Mouse (Mus musculus) left cerebral cortex, postnatal 10 days (tissue): ENCODE data around the gene Igsf8. TPM values are rescaled to one million over a fixed set of nuclear protein-coding genes. Genes with fewer than 3 reads are reported as not detected.
"Not testable (repeated sequence)": the region's sequence is repeated elsewhere in the genome, so short reads cannot be mapped to it uniquely, and the experiment has no call there.

Experiments
- DNase-seq, 2 experiments: peaks; one replicate each; pipeline ENCODE4 v3.0.0; 2021 to 2022; ENCODE audit warnings: low spot score in 2 of 2, mixed read lengths in 1 of 2; ENCODE audit errors: extremely low spot score in 1 of 2
- intact Hi-C: fragments of 180-260 bp; cut with DNase I; formaldehyde crosslinking; loops from one replicate; pipeline ENCODE4 v1.15.1; 2025
- total RNA-seq, 2 experiments: library from RNA; stranded (reverse); gene quantifications; 2 replicates each; pipeline ENCODE4 v1.2.3; 2021

Gene Igsf8
- total RNA-seq, result 100 to 1,000 TPM; 216 to 226 TPM

- DNase-seq, result no peak
- intact Hi-C loops, result no loop called here
Observed at GRCm38 (mm10) chr1:172261477-172262078, at the start of gene Igsf8. Igsf8 (plus strand) TSS chr1:172261641.

GRCm38 (mm10) chr1:172212776-172213175, 48.7 kb upstream of the Igsf8 start:
- intact Hi-C loops, result no loop called here
- no peak for DNase-seq

- intact Hi-C loops, result no loop called here
- DNase-seq, result no peak
Observed at GRCm38 (mm10) chr1:172213771-172214170, 47.7 kb upstream of the Igsf8 start.

- no peak for DNase-seq
- intact Hi-C loops, result no loop called here
Observed at GRCm38 (mm10) chr1:172214748-172215147, 46.7 kb upstream of the Igsf8 start.

GRCm38 (mm10) chr1:172217148-172217547, 44.3 kb upstream of the Igsf8 start:
- DNase-seq, result peak; percentile 88 to 92
- intact Hi-C loops, result no loop called here

GRCm38 (mm10) chr1:172218164-172218910, 43.1 kb upstream of the Igsf8 start:
- intact Hi-C loops, result no loop called here
- DNase-seq, result no peak

GRCm38 (mm10) chr1:172219451-172220406, 41.7 kb upstream of the Igsf8 start, which contains the start of gene Casq1:
Casq1 (minus strand) TSS chr1:172219868.
- intact Hi-C loops, result no loop called here
- DNase-seq, result no peak

- DNase-seq, result peak; percentile 52 to 82
- intact Hi-C loops, result no loop called here
Observed at GRCm38 (mm10) chr1:172220414-172220813, 41.0 kb upstream of the Igsf8 start.

- DNase-seq, result no peak
- intact Hi-C loops, result no loop called here
Observed at GRCm38 (mm10) chr1:172221297-172222063, 40.0 kb upstream of the Igsf8 start.

GRCm38 (mm10) chr1:172228209-172228608, 33.2 kb upstream of the Igsf8 start:
- DNase-seq, result no peak
- intact Hi-C loops, result no loop called here

GRCm38 (mm10) chr1:172229215-172229614, 32.2 kb upstream of the Igsf8 start:
- intact Hi-C loops, result no loop called here
- DNase-seq, result no peak

GRCm38 (mm10) chr1:172240945-172241708, 20.3 kb upstream of the Igsf8 start:
- intact Hi-C loops, result loop anchor here (10.0 kb wide), 1 partner anchor 96 kb away; the partner anchor contains the start of gene Dcaf8
- DNase-seq, result no peak

- peak in 1 of 2 experiments; percentile 19 for DNase-seq
Observed at GRCm38 (mm10) chr1:172242401-172242800, 19.0 kb upstream of the Igsf8 start.

GRCm38 (mm10) chr1:172243547-172244205, 17.8 kb upstream of the Igsf8 start:
- intact Hi-C loops, result loop anchor here (10.0 kb wide), 1 partner anchor 99 kb away; the partner anchor contains the start of gene Dcaf8
- DNase-seq, result peak in 1 of 2 experiments; percentile 51

More at GRCm38 (mm10) chr1:172242401-172242800, 19.0 kb upstream of the Igsf8 start:
- intact Hi-C loops, result loop anchor here (10.0 kb wide), 1 partner anchor 98 kb away; the partner anchor contains the start of gene Dcaf8

GRCm38 (mm10) chr1:172244645-172245044, 16.8 kb upstream of the Igsf8 start:
- intact Hi-C loops, result loop anchor here (10.0 kb wide), 1 partner anchor 100 kb away; the partner anchor contains the start of gene Dcaf8
- not testable (repeated sequence) for DNase-seq

- DNase-seq, result no peak
- intact Hi-C loops, result loop anchor here (10.0 kb wide), 1 partner anchor 102 kb away; the partner anchor contains the start of gene Dcaf8
Observed at GRCm38 (mm10) chr1:172247216-172247615, 14.2 kb upstream of the Igsf8 start.

GRCm38 (mm10) chr1:172247679-172248078, 13.8 kb upstream of the Igsf8 start:
- DNase-seq, result no peak

More at GRCm38 (mm10) chr1:172247679-172248078, 13.8 kb upstream of the Igsf8 start:
- intact Hi-C loops, result loop anchor here (10.0 kb wide), 1 partner anchor 103 kb away; the partner anchor contains the start of gene Dcaf8
